Mouse (Mus musculus): ENCODE measurements around the gene Gmds.

Gene Gmds

GRCm38 (mm10) chr13:31808116-31808803, 530.3 kb downstream of the Gmds start:
- peak; percentile 23 for DNase-seq

- DNase-seq: no peak
Measured at GRCm38 (mm10) chr13:31807736-31808115, 530.8 kb downstream of the Gmds start.

GRCm38 (mm10) chr13:31806890-31807735, 531.4 kb downstream of the Gmds start:
- no peak for DNase-seq

GRCm38 (mm10) chr13:31806428-31806832, 532.1 kb downstream of the Gmds start, which contains the start of gene Foxc1:
Gene Foxc1, plus strand, starts transcription at chr13:31806633.
- peak; percentile 72 for DNase-seq

GRCm38 (mm10) chr13:31805831-31806427, 532.6 kb downstream of the Gmds start:
- no peak for DNase-seq

GRCm38 (mm10) chr13:31804571-31804970, 534.0 kb downstream of the Gmds start:
- DNase-seq: no peak

GRCm38 (mm10) chr13:31803166-31804093, 535.1 kb downstream of the Gmds start:
- no peak for DNase-seq

- DNase-seq: no peak
Measured at GRCm38 (mm10) chr13:31802447-31802846, 536.1 kb downstream of the Gmds start.

- no peak for DNase-seq
Measured at GRCm38 (mm10) chr13:31801703-31802305, 536.7 kb downstream of the Gmds start.

GRCm38 (mm10) chr13:31800581-31801576, 537.7 kb downstream of the Gmds start:
- DNase-seq: peak; percentile 75

- no peak for DNase-seq
Measured at GRCm38 (mm10) chr13:31798075-31798474, 540.5 kb downstream of the Gmds start.

- DNase-seq: no peak
Measured at GRCm38 (mm10) chr13:31797346-31797745, 541.2 kb downstream of the Gmds start.

- no peak for DNase-seq
Measured at GRCm38 (mm10) chr13:31793163-31793562, 545.4 kb downstream of the Gmds start.

GRCm38 (mm10) chr13:31792480-31793132, 545.9 kb downstream of the Gmds start:
- DNase-seq: peak; percentile 42

GRCm38 (mm10) chr13:31784757-31785156, 553.8 kb downstream of the Gmds start:
- no peak for DNase-seq

- DNase-seq: no peak
Measured at GRCm38 (mm10) chr13:31782063-31782462, 556.5 kb downstream of the Gmds start.

GRCm38 (mm10) chr13:31780299-31780698, 558.2 kb downstream of the Gmds start:
- DNase-seq: no peak

- peak; percentile 29 for DNase-seq
Measured at GRCm38 (mm10) chr13:31779281-31779981, 559.1 kb downstream of the Gmds start.

- DNase-seq: no peak
Measured at GRCm38 (mm10) chr13:31775762-31776161, 562.8 kb downstream of the Gmds start.

- no peak for DNase-seq
Measured at GRCm38 (mm10) chr13:31772882-31773281, 565.7 kb downstream of the Gmds start.
